Mouse (Mus musculus): ENCODE measurements around the gene Ecm2. TPM values are rescaled to one million over a fixed set of nuclear protein-coding genes. Genes with fewer than 3 reads are reported as not detected.

Gene Ecm2
- polyA plus RNA-seq (2014; fragmentation: Nextera tagmentation; extraction: Ambion mirVana), result 0.97 and 1.2 TPM in 2 replicates

- DNase-seq (peak; percentile 8), ATAC-seq (ENCODE audit: low FRiP score, low TSS enrichment) (no peak)
- H3K4me2 ChIP-seq (ENCODE audit: low read length), result no peak within 1 kb of the TSS
- H3K27ac ChIP-seq (replicated peaks; ENCODE audit: low read depth, low read length), result no peak within 1 kb of the TSS
- no peaks in the 10 kb centered on the region for H3K9me3 ChIP-seq (ENCODE audit: control insufficient read depth, low read length)
- no peaks in the 10 kb centered on the region for H3K4me1 ChIP-seq (ENCODE audit: control insufficient read depth, insufficient read depth, low read length)
- H3K36me3 ChIP-seq (ENCODE audit: control insufficient read depth, insufficient read depth, low read length), result no peaks in the 10 kb centered on the region
- no peak within 1 kb of the TSS for H3K9ac ChIP-seq (replicated peaks; ENCODE audit: low read length)
- H3K27me3 ChIP-seq (ENCODE audit: control insufficient read depth, insufficient read depth, low read length), result no peaks in the 10 kb centered on the region
- 20% methylated on average over 4 of the region's 4 CpGs for WGBS
- no peak within 1 kb of the TSS for H3K4me3 ChIP-seq (replicated peaks; ENCODE audit: low read depth, low read length)
These were observed at the start of gene Ecm2 for GRCm38 (mm10) chr13:49504510-49504909. Gene Ecm2 (plus strand): TSS chr13:49504810.

GRCm38 (mm10) chr13:49460276-49460675 lies 44.3 kb upstream of the Ecm2 start:
- 93% methylated on average over 4 of the region's 4 CpGs for WGBS
- no peak for DNase-seq
- H3K4me1 ChIP-seq (ENCODE audit: control insufficient read depth, insufficient read depth, low read length), result no peaks in the 10 kb centered on the region
- peaks cover 55% of the 10 kb centered on the region for H3K36me3 ChIP-seq (ENCODE audit: control insufficient read depth, insufficient read depth, low read length)
- no peaks in the 10 kb centered on the region for H3K9me3 ChIP-seq (ENCODE audit: control insufficient read depth, low read length)
- ATAC-seq (ENCODE audit: low FRiP score, low TSS enrichment), result no peak
- no peak overlapping the region for H3K4me3 ChIP-seq (replicated peaks; ENCODE audit: low read depth, low read length)
- H3K27ac ChIP-seq (replicated peaks; ENCODE audit: low read depth, low read length), result no peak overlapping the region
- H3K4me2 ChIP-seq (ENCODE audit: low read length), result no peak overlapping the region
- H3K27me3 ChIP-seq (ENCODE audit: control insufficient read depth, insufficient read depth, low read length), result no peaks in the 10 kb centered on the region
- H3K9ac ChIP-seq (replicated peaks; ENCODE audit: low read length), result no peak overlapping the region

GRCm38 (mm10) chr13:49460692-49461414 lies 43.8 kb upstream of the Ecm2 start:
- Histone ChIP-seq H3K4me3 (replicated peaks; ENCODE audit: low read depth, low read length) (no peak overlapping the region), H3K4me1 (ENCODE audit: control insufficient read depth, insufficient read depth, low read length) (no peaks in the 10 kb centered on the region), H3K4me2 (ENCODE audit: low read length) (no peak overlapping the region), H3K9me3 (ENCODE audit: control insufficient read depth, low read length) (no peaks in the 10 kb centered on the region), H3K27ac (replicated peaks; ENCODE audit: low read depth, low read length) (no peak overlapping the region), H3K27me3 (ENCODE audit: control insufficient read depth, insufficient read depth, low read length) (no peaks in the 10 kb centered on the region), H3K36me3 (ENCODE audit: control insufficient read depth, insufficient read depth, low read length) (peaks cover 55% of the 10 kb centered on the region), H3K9ac (replicated peaks; ENCODE audit: low read length) (no peak overlapping the region)
- WGBS, result 85% methylated on average over 5 of the region's 5 CpGs
- DNase-seq (no peak), ATAC-seq (ENCODE audit: low FRiP score, low TSS enrichment) (no peak)

- 85% methylated on average over 15 of the region's 15 CpGs for WGBS
- Histone ChIP-seq H3K27ac (replicated peaks; ENCODE audit: low read depth, low read length) (no peak overlapping the region), H3K9me3 (ENCODE audit: control insufficient read depth, low read length) (no peaks in the 10 kb centered on the region), H3K4me2 (ENCODE audit: low read length) (no peak overlapping the region), H3K4me1 (ENCODE audit: control insufficient read depth, insufficient read depth, low read length) (no peaks in the 10 kb centered on the region), H3K27me3 (ENCODE audit: control insufficient read depth, insufficient read depth, low read length) (no peaks in the 10 kb centered on the region), H3K9ac (replicated peaks; ENCODE audit: low read length) (no peak overlapping the region), H3K36me3 (ENCODE audit: control insufficient read depth, insufficient read depth, low read length) (peaks cover 55% of the 10 kb centered on the region), H3K4me3 (replicated peaks; ENCODE audit: low read depth, low read length) (no peak overlapping the region)
- ATAC-seq (ENCODE audit: low FRiP score, low TSS enrichment), result no peak
- DNase-seq, result no peak
These were observed 43.0 kb upstream of the Ecm2 start for GRCm38 (mm10) chr13:49461458-49462132.

- Histone ChIP-seq H3K4me1 (ENCODE audit: control insufficient read depth, insufficient read depth, low read length) (no peaks in the 10 kb centered on the region), H3K27ac (replicated peaks; ENCODE audit: low read depth, low read length) (no peak overlapping the region), H3K36me3 (ENCODE audit: control insufficient read depth, insufficient read depth, low read length) (peaks cover 55% of the 10 kb centered on the region), H3K4me2 (ENCODE audit: low read length) (no peak overlapping the region), H3K27me3 (ENCODE audit: control insufficient read depth, insufficient read depth, low read length) (no peaks in the 10 kb centered on the region), H3K9ac (replicated peaks; ENCODE audit: low read length) (no peak overlapping the region), H3K9me3 (ENCODE audit: control insufficient read depth, low read length) (no peaks in the 10 kb centered on the region), H3K4me3 (replicated peaks; ENCODE audit: low read depth, low read length) (no peak overlapping the region)
- no peak for DNase-seq
- 95% methylated on average over 2 of the region's 2 CpGs for WGBS
- ATAC-seq (ENCODE audit: low FRiP score, low TSS enrichment), result no peak
These were observed 41.7 kb upstream of the Ecm2 start for GRCm38 (mm10) chr13:49462921-49463320.

- no peak for DNase-seq
- Histone ChIP-seq H3K9ac (replicated peaks; ENCODE audit: low read length) (no peak overlapping the region), H3K27ac (replicated peaks; ENCODE audit: low read depth, low read length) (no peak overlapping the region), H3K27me3 (ENCODE audit: control insufficient read depth, insufficient read depth, low read length) (no peaks in the 10 kb centered on the region), H3K9me3 (ENCODE audit: control insufficient read depth, low read length) (no peaks in the 10 kb centered on the region), H3K4me3 (replicated peaks; ENCODE audit: low read depth, low read length) (no peak overlapping the region), H3K36me3 (ENCODE audit: control insufficient read depth, insufficient read depth, low read length) (peaks cover 32% of the 10 kb centered on the region), H3K4me1 (ENCODE audit: control insufficient read depth, insufficient read depth, low read length) (no peaks in the 10 kb centered on the region), H3K4me2 (ENCODE audit: low read length) (no peak overlapping the region)
- ATAC-seq (ENCODE audit: low FRiP score, low TSS enrichment), result no peak
- WGBS, result 94% methylated on average over 4 of the region's 4 CpGs
These were observed 38.7 kb upstream of the Ecm2 start for GRCm38 (mm10) chr13:49465875-49466274.

- Histone ChIP-seq H3K4me1 (ENCODE audit: control insufficient read depth, insufficient read depth, low read length) (no peaks in the 10 kb centered on the region), H3K9me3 (ENCODE audit: control insufficient read depth, low read length) (no peaks in the 10 kb centered on the region), H3K4me2 (ENCODE audit: low read length) (no peak overlapping the region), H3K27me3 (ENCODE audit: control insufficient read depth, insufficient read depth, low read length) (no peaks in the 10 kb centered on the region), H3K27ac (replicated peaks; ENCODE audit: low read depth, low read length) (no peak overlapping the region), H3K9ac (replicated peaks; ENCODE audit: low read length) (no peak overlapping the region), H3K36me3 (ENCODE audit: control insufficient read depth, insufficient read depth, low read length) (peaks cover 25% of the 10 kb centered on the region), H3K4me3 (replicated peaks; ENCODE audit: low read depth, low read length) (no peak overlapping the region)
- WGBS, result 81% methylated on average over 11 of the region's 11 CpGs
- ATAC-seq (ENCODE audit: low FRiP score, low TSS enrichment) (no peak), DNase-seq (no peak)
These were observed 38.1 kb upstream of the Ecm2 start for GRCm38 (mm10) chr13:49466393-49467075.

- Histone ChIP-seq H3K4me2 (ENCODE audit: low read length) (no peak overlapping the region), H3K9me3 (ENCODE audit: control insufficient read depth, low read length) (no peaks in the 10 kb centered on the region), H3K36me3 (ENCODE audit: control insufficient read depth, insufficient read depth, low read length) (peaks cover 16% of the 10 kb centered on the region), H3K27ac (replicated peaks; ENCODE audit: low read depth, low read length) (no peak overlapping the region), H3K27me3 (ENCODE audit: control insufficient read depth, insufficient read depth, low read length) (no peaks in the 10 kb centered on the region), H3K4me3 (replicated peaks; ENCODE audit: low read depth, low read length) (no peak overlapping the region), H3K4me1 (ENCODE audit: control insufficient read depth, insufficient read depth, low read length) (no peaks in the 10 kb centered on the region), H3K9ac (replicated peaks; ENCODE audit: low read length) (no peak overlapping the region)
- 82% methylated on average over 2 of the region's 2 CpGs for WGBS
- no peak for DNase-seq
- ATAC-seq (ENCODE audit: low FRiP score, low TSS enrichment), result no peak
These were observed 37.0 kb upstream of the Ecm2 start for GRCm38 (mm10) chr13:49467585-49467984.
